Mouse (Mus musculus) heart, adult 2 months (tissue): ENCODE measurements around the gene Schip1. TPM values are rescaled to one million over a fixed set of nuclear protein-coding genes. Genes with fewer than 3 reads are reported as not detected.

Experiments used
- DNase-seq, 2 experiments: peaks; one replicate each; pipeline ENCODE4 v3.0.0; 2021
- H3K27ac ChIP-seq: fragments of 200-600 bp; 2 replicates; pipeline ENCODE4 v1.8.1; 2022
- H3K27me3 ChIP-seq: fragments of 200-500 bp; 2 replicates; pipeline ENCODE4 v1.6.1; 2012; ENCODE audit warnings: mild to moderate bottlenecking, low read length, inconsistent platforms, mixed read lengths; ENCODE audit not compliant: control insufficient read depth, insufficient read depth
- H3K36me3 ChIP-seq: fragments of 200-500 bp; 2 replicates; pipeline ENCODE4 v1.6.1; 2012; ENCODE audit warnings: low read length, inconsistent platforms; ENCODE audit not compliant: control insufficient read depth, insufficient read depth
- H3K4me1 ChIP-seq: fragments of 200-500 bp; 2 replicates; pipeline ENCODE4 v1.6.1; 2011; ENCODE audit warnings: low read length; ENCODE audit not compliant: control insufficient read depth, insufficient read depth
- H3K4me3 ChIP-seq: fragments of 200-600 bp; 2 replicates; pipeline ENCODE4 v1.8.1; 2022
- H3K79me2 ChIP-seq: fragments of 200-500 bp; replicated peaks from 2 replicates; pipeline ENCODE4 v1.6.1; 2012; ENCODE audit warnings: mild to moderate bottlenecking, inconsistent platforms, low read length, moderate library complexity, mixed read lengths; ENCODE audit not compliant: control insufficient read depth, insufficient read depth
- H3K9ac ChIP-seq: fragments of 200-500 bp; 2 replicates; pipeline ENCODE4 v1.6.1; 2012; ENCODE audit warnings: low read depth, mild to moderate bottlenecking, control low read depth, inconsistent platforms, low read length, mixed read lengths
- CTCF ChIP-seq: fragments of 200-600 bp; IDR thresholded peaks from 2 replicates; pipeline ENCODE4 v1.8.1; 2022; ENCODE audit warnings: antibody characterized with exemption, mild to moderate bottlenecking, moderate library complexity
- EP300 ChIP-seq: fragments of 200-500 bp; IDR thresholded peaks from 2 replicates; pipeline ENCODE4 v1.6.1; 2011; ENCODE audit warnings: low read depth, low read length, control low read depth; ENCODE audit not compliant: insufficient read depth
- POLR2A ChIP-seq: fragments of 200-500 bp; IDR thresholded peaks from 2 replicates; pipeline ENCODE4 v1.6.1; 2011; ENCODE audit warnings: mild to moderate bottlenecking, low read depth, low read length, control low read depth; ENCODE audit not compliant: insufficient read depth
- WGBS: fragments of 180-500 bp; shearing (Covaris S2); methylation state at CpG from one replicate; pipeline ENCODE4 v1.1.7; 2018; 5-methylcytosine and 5-hydroxymethylcytosine counted together
- intact Hi-C: fragments of 180-260 bp; cut with DNase I; formaldehyde crosslinking; loops from one replicate; pipeline ENCODE4 v1.15.1; 2025
- polyA plus RNA-seq: library from polyadenylated mRNA; depleted of rRNA; stranded (reverse); fragments of >200 nt; gene quantifications from 2 replicates; pipeline ENCODE4 v1.2.3, GENCODE M21; 2012
- total RNA-seq, 2 experiments: library from RNA; stranded (reverse); gene quantifications; 2 replicates each; pipeline ENCODE4 v1.2.3; 2021

Schip1 gene
- total and polyA plus RNA-seq, 3 experiments = 44.3 to 181 (median 163) TPM

- 69% methylated on average over 1 of the region's 1 CpGs for WGBS
- Histone ChIP-seq H3K4me1 (no peaks in the 10 kb centered on the region), H3K36me3 (no peaks in the 10 kb centered on the region), H3K4me3 (no peak overlapping the region), H3K9ac (no peak overlapping the region), H3K27ac (no peak overlapping the region), H3K79me2 (no peaks in the 10 kb centered on the region), H3K27me3 (no peaks in the 10 kb centered on the region)
- TF ChIP-seq EP300 (no peak), POLR2A (no peak), CTCF (no peak)
- intact Hi-C loops = no loop called here
- DNase-seq = no peak
Measured at GRCm38 (mm10) chr3:68160175-68160574, 95.6 kb downstream of the Schip1 start.

GRCm38 (mm10) chr3:68160760-68161159 lies 96.2 kb downstream of the Schip1 start:
- Histone ChIP-seq H3K9ac (no peak overlapping the region), H3K36me3 (no peaks in the 10 kb centered on the region), H3K4me1 (no peaks in the 10 kb centered on the region), H3K4me3 (no peak overlapping the region), H3K27ac (no peak overlapping the region), H3K27me3 (no peaks in the 10 kb centered on the region), H3K79me2 (no peaks in the 10 kb centered on the region)
- TF ChIP-seq EP300 = no peak
- no peak for TF ChIP-seq CTCF
- TF ChIP-seq POLR2A = no peak
- intact Hi-C loops = no loop called here
- WGBS = 39% methylated on average over 3 of the region's 3 CpGs
- no peak for DNase-seq

- 62% methylated on average over 1 of the region's 1 CpGs for WGBS
- Histone ChIP-seq H3K9ac (no peak overlapping the region), H3K4me3 (no peak overlapping the region), H3K4me1 (no peaks in the 10 kb centered on the region), H3K79me2 (no peaks in the 10 kb centered on the region), H3K36me3 (no peaks in the 10 kb centered on the region), H3K27me3 (no peaks in the 10 kb centered on the region), H3K27ac (no peak overlapping the region)
- intact Hi-C loops = no loop called here
- no peak for DNase-seq
- TF ChIP-seq EP300 (no peak), POLR2A (no peak), CTCF (no peak)
Measured at GRCm38 (mm10) chr3:68178248-68178647, 113.6 kb downstream of the Schip1 start.

GRCm38 (mm10) chr3:68187471-68187870 lies 122.9 kb downstream of the Schip1 start:
- Histone ChIP-seq H3K4me1 (no peaks in the 10 kb centered on the region), H3K79me2 (no peaks in the 10 kb centered on the region), H3K27me3 (no peaks in the 10 kb centered on the region), H3K9ac (no peak overlapping the region), H3K27ac (no peak overlapping the region), H3K4me3 (no peak overlapping the region), H3K36me3 (no peaks in the 10 kb centered on the region)
- WGBS = 55% methylated on average over 8 of the region's 8 CpGs
- TF ChIP-seq CTCF (no peak), EP300 (no peak), POLR2A (no peak)
- intact Hi-C loops = no loop called here
- no peak for DNase-seq

GRCm38 (mm10) chr3:68189100-68189499 lies 124.5 kb downstream of the Schip1 start:
- Histone ChIP-seq H3K79me2 (no peaks in the 10 kb centered on the region), H3K4me3 (no peak overlapping the region), H3K36me3 (no peaks in the 10 kb centered on the region), H3K9ac (no peak overlapping the region), H3K27me3 (no peaks in the 10 kb centered on the region), H3K4me1 (no peaks in the 10 kb centered on the region), H3K27ac (no peak overlapping the region)
- TF ChIP-seq CTCF = no peak
- TF ChIP-seq POLR2A = no peak
- TF ChIP-seq EP300 = no peak
- no peak for DNase-seq
- 62% methylated on average over 2 of the region's 2 CpGs for WGBS
- intact Hi-C loops = no loop called here

- Histone ChIP-seq H3K9ac (no peak overlapping the region), H3K4me1 (no peaks in the 10 kb centered on the region), H3K36me3 (no peaks in the 10 kb centered on the region), H3K27me3 (no peaks in the 10 kb centered on the region), H3K79me2 (no peaks in the 10 kb centered on the region), H3K27ac (no peak overlapping the region), H3K4me3 (no peak overlapping the region)
- intact Hi-C loops = no loop called here
- 80% methylated on average over 1 of the region's 1 CpGs for WGBS
- TF ChIP-seq CTCF (no peak), POLR2A (no peak), EP300 (no peak)
- no peak for DNase-seq
Measured at GRCm38 (mm10) chr3:68196933-68197332, 132.3 kb downstream of the Schip1 start.

GRCm38 (mm10) chr3:68201214-68201613 lies 136.6 kb downstream of the Schip1 start:
- Histone ChIP-seq H3K27ac (no peak overlapping the region), H3K79me2 (no peaks in the 10 kb centered on the region), H3K36me3 (no peaks in the 10 kb centered on the region), H3K9ac (no peak overlapping the region), H3K4me1 (no peaks in the 10 kb centered on the region), H3K4me3 (no peak overlapping the region), H3K27me3 (no peaks in the 10 kb centered on the region)
- intact Hi-C loops = no loop called here
- no peak for DNase-seq
- TF ChIP-seq EP300 (no peak), CTCF (no peak), POLR2A (no peak)
- WGBS = 39% methylated on average over 1 of the region's 1 CpGs
